Mouse (Mus musculus) liver, embryonic 11.5 days (tissue): ENCODE data around the gene Crebbp. TPM values are rescaled to one million over a fixed set of nuclear protein-coding genes. Genes with fewer than 3 reads are reported as not detected.

Experiments
- ATAC-seq: fragments of 200-750 bp; cut with Nextera tagmentation; replicated peaks from 2 replicates; pipeline ENCODE4 v1.8.0; 2017; ENCODE audit warnings: moderate number of reproducible peaks, mild to moderate bottlenecking, moderate TSS enrichment, moderate library complexity; ENCODE audit not compliant: low FRiP score
- DNase-seq: peaks from one replicate; pipeline ENCODE4 v3.0.0-alpha.2; 2017; ENCODE audit warnings: low spot score
- H3K27ac ChIP-seq: fragments of 300-500 bp; sonication (generic); 2 replicates; pipeline ENCODE4 v1.5.1; 2014; ENCODE audit warnings: mild to moderate bottlenecking, low read depth, low read length, control low read depth
- H3K27me3 ChIP-seq: fragments of 300-500 bp; sonication (generic); replicated peaks from 2 replicates; pipeline ENCODE4 v1.6.1; 2014; ENCODE audit warnings: low read length, mixed read lengths; ENCODE audit not compliant: control insufficient read depth, insufficient read depth
- H3K36me3 ChIP-seq: fragments of 300-500 bp; sonication (generic); 2 replicates; pipeline ENCODE4 v1.6.1; 2014; ENCODE audit warnings: mild to moderate bottlenecking, low read length, moderate library complexity, mixed read lengths; ENCODE audit not compliant: control insufficient read depth, insufficient read depth
- H3K4me1 ChIP-seq: fragments of 300-500 bp; sonication (generic); replicated peaks from 2 replicates; pipeline ENCODE4 v1.6.1; 2014; ENCODE audit warnings: low read length, mixed read lengths; ENCODE audit not compliant: control insufficient read depth, insufficient read depth
- H3K4me2 ChIP-seq: fragments of 300-500 bp; sonication (generic); 2 replicates; pipeline ENCODE4 v1.6.1; 2014; ENCODE audit warnings: mild to moderate bottlenecking, control low read depth, moderate library complexity
- H3K4me3 ChIP-seq: fragments of 300-500 bp; sonication (generic); 2 replicates; pipeline ENCODE4 v1.5.1; 2014; ENCODE audit warnings: low read depth, low read length, control low read depth
- H3K9ac ChIP-seq: fragments of 300-500 bp; sonication (generic); 2 replicates; pipeline ENCODE4 v1.6.1; 2014; ENCODE audit warnings: low read depth, low read length, control low read depth
- H3K9me3 ChIP-seq: fragments of 300-500 bp; sonication (generic); 2 replicates; pipeline ENCODE4 v1.6.1; 2016; ENCODE audit warnings: low read length, inconsistent platforms, mixed read lengths; ENCODE audit not compliant: control insufficient read depth
- WGBS: fragments of 180-500 bp; shearing (Covaris S2); extraction: QIAGEN DNeasy Blood & Tissue Kit; methylation state at CpG from one replicate; pipeline ENCODE4 v1.1.7; 2014; 5-methylcytosine and 5-hydroxymethylcytosine counted together
- polyA plus RNA-seq: library from polyadenylated mRNA; unstranded; fragments of >200 nt; fragmentation: Nextera tagmentation; extraction: Ambion mirVana; gene quantifications from 2 replicates; pipeline ENCODE4 v1.2.1, GENCODE M21; 2014

Crebbp gene
- polyA plus RNA-seq, 1 experiment from 2014 or later: 20.0 TPM

DNA sequence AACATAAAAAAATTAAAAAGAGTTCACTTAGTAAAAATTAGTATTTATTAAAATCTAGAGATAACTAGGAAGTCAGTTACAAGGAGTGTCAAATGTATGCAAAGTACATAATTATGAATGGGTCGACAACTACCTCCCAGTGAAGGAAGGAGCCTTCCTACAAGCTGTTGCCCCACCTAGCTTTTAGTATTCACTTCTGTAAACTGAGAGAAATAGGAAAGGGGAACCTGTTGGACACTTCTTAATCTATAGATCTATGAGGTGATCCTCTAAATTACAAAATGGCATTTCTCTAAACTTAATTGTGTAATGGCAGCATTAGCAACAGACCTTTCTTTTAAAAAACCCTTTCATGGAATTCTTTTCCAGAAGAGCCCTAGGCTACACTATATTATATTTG is 84.9 kb downstream of the Crebbp start:
- no peak overlapping the region for H3K4me3 ChIP-seq
- WGBS: 72% methylated on average over 1 of the region's 1 CpGs
- ATAC-seq: no peak
- no peaks in the 10 kb centered on the region for H3K27me3 ChIP-seq
- H3K36me3 ChIP-seq: peaks cover 8% of the 10 kb centered on the region; the same call in 1 of the 2 replicates
- H3K9me3 ChIP-seq: no peaks in the 10 kb centered on the region
- no peak overlapping the region for H3K27ac ChIP-seq
- DNase-seq: no peak
- H3K4me2 ChIP-seq: no peak overlapping the region
- H3K4me1 ChIP-seq: no peaks in the 10 kb centered on the region; the same call in 1 of the 2 replicates
- no peak overlapping the region for H3K9ac ChIP-seq

DNA sequence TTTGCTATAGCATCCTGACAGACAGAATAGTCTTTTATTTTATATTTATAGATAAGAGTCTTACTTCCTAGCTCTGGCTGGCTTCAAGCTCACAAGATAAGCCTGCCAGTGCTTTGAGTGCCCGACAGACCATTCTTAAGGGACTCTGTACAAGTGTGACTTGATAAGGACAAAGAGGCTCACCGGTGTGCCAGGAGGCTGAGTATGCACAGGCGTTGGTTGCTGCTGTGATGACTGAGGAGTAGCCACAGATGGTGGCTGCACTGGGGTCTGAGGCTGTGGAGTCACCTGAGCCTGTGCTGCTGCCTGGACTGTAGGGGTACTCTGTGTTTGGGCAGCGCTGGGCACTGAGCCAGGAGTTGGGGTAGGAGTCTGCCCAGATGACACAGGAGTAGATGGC is 96.7 kb downstream of the Crebbp start:
- H3K27ac ChIP-seq: no peak overlapping the region

GRCm38 (mm10) chr16:4100374-4100773 is 113.4 kb downstream of the Crebbp start:
- Histone ChIP-seq H3K9me3 (no peaks in the 10 kb centered on the region), H3K4me3 (no peak overlapping the region), H3K36me3 (peaks cover 15% of the 10 kb centered on the region), H3K9ac (no peak overlapping the region), H3K27ac (no peak overlapping the region), H3K4me2 (no peak overlapping the region), H3K27me3 (no peaks in the 10 kb centered on the region), H3K4me1 (0 out of 2 replicates have a peak, but pooled peaks cover 3% of the 10 kb centered on the region)
- DNase-seq: no peak
- no peak for ATAC-seq
- 83% methylated on average over 2 of the region's 2 CpGs for WGBS

More for the DNA sequence above, 96.7 kb downstream of the Crebbp start:
- Histone ChIP-seq H3K4me2 (no peak overlapping the region), H3K27me3 (no peaks in the 10 kb centered on the region), H3K4me3 (no peak overlapping the region), H3K9ac (no peak overlapping the region), H3K9me3 (no peaks in the 10 kb centered on the region), H3K36me3 (peaks cover 37% of the 10 kb centered on the region; the same call in 1 of the 2 replicates), H3K4me1 (0 out of 2 replicates have a peak, but pooled peaks cover 5% of the 10 kb centered on the region)
- no peak for DNase-seq
- 66% methylated on average over 4 of the region's 4 CpGs for WGBS
- ATAC-seq: peak; percentile 62; the same call in 1 of the 2 replicates

- WGBS: 96% methylated on average over 1 of the region's 1 CpGs
- Histone ChIP-seq H3K27me3 (no peaks in the 10 kb centered on the region), H3K9me3 (no peaks in the 10 kb centered on the region), H3K4me1 (0 out of 2 replicates have a peak, but pooled peaks cover 3% of the 10 kb centered on the region), H3K9ac (no peak overlapping the region), H3K36me3 (peaks cover 32% of the 10 kb centered on the region), H3K4me2 (no peak overlapping the region), H3K4me3 (no peak overlapping the region), H3K27ac (no peak overlapping the region)
- ATAC-seq: no peak
- peak; percentile 27 for DNase-seq
These were observed 116.3 kb downstream of the Crebbp start for GRCm38 (mm10) chr16:4097521-4097920.

GRCm38 (mm10) chr16:4096898-4097297 is 116.9 kb downstream of the Crebbp start:
- Histone ChIP-seq H3K4me3 (no peak overlapping the region), H3K36me3 (peaks cover 34% of the 10 kb centered on the region), H3K9me3 (no peaks in the 10 kb centered on the region), H3K4me2 (no peak overlapping the region), H3K4me1 (0 out of 2 replicates have a peak, but pooled peaks cover 3% of the 10 kb centered on the region), H3K27ac (no peak overlapping the region), H3K9ac (no peak overlapping the region), H3K27me3 (no peaks in the 10 kb centered on the region)
- ATAC-seq: peak; percentile 85
- no peak for DNase-seq

DNA sequence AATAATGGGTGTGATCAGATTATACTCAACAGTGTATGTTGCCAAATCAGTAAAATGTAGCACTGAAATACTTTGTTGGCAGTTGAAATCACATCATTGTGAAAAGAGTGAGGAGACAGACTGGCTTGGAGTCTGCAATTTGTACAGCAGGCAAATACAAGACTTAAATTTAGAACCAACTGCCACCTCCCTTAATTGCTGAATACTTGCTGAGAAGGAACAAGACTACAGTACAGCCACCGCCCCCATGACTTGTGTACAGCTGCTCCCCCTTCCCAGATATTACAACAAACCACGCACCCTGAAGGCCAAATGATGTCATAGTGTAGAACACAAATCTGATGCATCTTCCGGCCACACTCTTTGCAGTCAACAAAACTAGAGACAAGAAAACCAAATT is 117.7 kb downstream of the Crebbp start:
- Histone ChIP-seq H3K27ac (no peak overlapping the region), H3K36me3 (peaks cover 42% of the 10 kb centered on the region), H3K4me3 (no peak overlapping the region), H3K27me3 (no peaks in the 10 kb centered on the region), H3K9me3 (no peaks in the 10 kb centered on the region), H3K4me1 (0 out of 2 replicates have a peak, but pooled peaks cover 3% of the 10 kb centered on the region), H3K9ac (no peak overlapping the region), H3K4me2 (no peak overlapping the region)
- 86% methylated on average over 3 of the region's 3 CpGs for WGBS
- DNase-seq (peak; percentile 16), ATAC-seq (no peak)

DNA sequence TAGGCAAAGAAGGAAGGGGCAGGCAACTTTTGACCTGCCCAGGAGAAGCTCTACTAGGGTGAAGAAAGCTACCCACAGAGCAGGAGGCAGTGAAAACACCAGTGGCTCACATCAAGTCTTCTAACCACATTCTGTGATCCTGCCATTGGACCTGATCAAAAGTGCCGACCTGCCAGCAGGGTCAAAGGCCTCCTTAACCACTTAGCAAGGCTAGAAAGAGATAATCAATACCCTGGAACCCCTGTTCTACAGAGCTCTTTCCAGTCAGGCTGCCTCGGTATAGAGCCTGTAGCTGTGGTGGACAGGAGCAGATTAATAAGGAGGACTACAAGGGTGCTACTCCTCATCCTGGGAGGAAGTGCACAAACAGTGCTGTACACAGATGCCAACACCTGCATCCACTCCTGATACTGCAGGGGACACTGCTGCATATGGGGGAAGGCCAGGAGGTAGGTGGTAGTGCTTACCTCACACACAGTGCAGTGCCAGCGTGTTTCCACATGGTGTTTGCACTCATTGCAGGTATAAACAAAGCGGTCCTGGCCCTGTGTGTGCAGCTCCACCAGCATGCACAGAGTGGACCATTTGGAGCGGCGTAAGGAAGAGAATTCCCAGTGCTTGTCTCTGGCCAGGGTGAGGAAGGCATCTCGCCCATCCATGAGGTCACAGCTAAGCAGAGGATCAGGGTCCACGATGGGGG is 126.4 kb downstream of the Crebbp start:
- H3K36me3 ChIP-seq: peaks cover 56% of the 10 kb centered on the region
- 0 out of 2 replicates have a peak overlapping the region, but pooled peaks have one; percentile 3 for H3K27ac ChIP-seq
- peak; percentile 51 for ATAC-seq

GRCm38 (mm10) chr16:4085851-4086387 is 127.9 kb downstream of the Crebbp start:
- ATAC-seq (no peak), DNase-seq (no peak)
- Histone ChIP-seq H3K4me2 (no peak overlapping the region), H3K36me3 (peaks cover 44% of the 10 kb centered on the region), H3K27ac (no peak overlapping the region; the same call in 1 of the 2 replicates), H3K9ac (no peak overlapping the region), H3K4me3 (no peak overlapping the region), H3K9me3 (no peaks in the 10 kb centered on the region), H3K27me3 (no peaks in the 10 kb centered on the region), H3K4me1 (no peaks in the 10 kb centered on the region)
- 95% methylated on average over 9 of the region's 9 CpGs for WGBS

More for the DNA sequence above, 126.4 kb downstream of the Crebbp start:
- DNase-seq: no peak
- Histone ChIP-seq H3K4me3 (no peak overlapping the region), H3K4me1 (no peaks in the 10 kb centered on the region), H3K9me3 (no peaks in the 10 kb centered on the region), H3K4me2 (no peak overlapping the region), H3K9ac (no peak overlapping the region), H3K27me3 (no peaks in the 10 kb centered on the region)
- WGBS: 85% methylated on average over 8 of the region's 8 CpGs

GRCm38 (mm10) chr16:4085051-4085450 is 128.7 kb downstream of the Crebbp start:
- H3K9ac ChIP-seq: no peak overlapping the region
- H3K4me3 ChIP-seq: no peak overlapping the region
- no peaks in the 10 kb centered on the region for H3K9me3 ChIP-seq
- WGBS: 91% methylated on average over 7 of the region's 7 CpGs
- H3K36me3 ChIP-seq: peaks cover 35% of the 10 kb centered on the region
- H3K27ac ChIP-seq: no peak overlapping the region
- no peaks in the 10 kb centered on the region for H3K27me3 ChIP-seq
- no peak for ATAC-seq
- H3K4me1 ChIP-seq: no peaks in the 10 kb centered on the region
- no peak overlapping the region for H3K4me2 ChIP-seq
- no peak for DNase-seq
